Mouse (Mus musculus): ENCODE data around the gene Ccr3. TPM values are rescaled to one million over a fixed set of nuclear protein-coding genes. Genes with fewer than 3 reads are reported as not detected.
A peak's percentile ranks its signal among the peaks of the same experiment; 100 is the strongest.
"Not testable (repeated sequence)": the region's sequence is repeated elsewhere in the genome, so short reads cannot be mapped to it uniquely, and the experiment has no call there.

Gene Ccr3
- polyA plus RNA-seq, 1 experiment from 2014 or later: not detected

DNA sequence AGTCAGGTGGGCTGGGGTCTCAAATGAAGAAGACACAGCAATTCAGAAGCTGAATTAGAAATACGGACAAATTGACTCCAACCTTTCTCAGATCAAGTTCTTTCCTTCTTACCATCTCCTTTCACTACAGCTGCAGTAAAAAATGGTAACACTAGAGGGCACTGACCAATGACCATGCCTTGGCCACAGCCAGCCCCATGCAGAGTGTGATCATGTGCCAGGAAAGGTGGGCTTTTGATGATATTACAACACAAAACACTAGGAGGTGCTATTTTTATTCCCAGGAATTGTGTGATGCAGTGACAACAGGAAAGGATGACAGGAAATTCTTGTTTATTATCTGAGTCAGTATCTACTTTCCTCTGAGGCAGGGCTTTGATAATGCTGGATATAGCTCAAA lies 11.6 kb downstream of the Ccr3 start:
- H3K27me3 ChIP-seq (replicated peaks; ENCODE audit: control insufficient read depth, insufficient read depth, low read length): no peaks in the 10 kb centered on the region
- no peak for ATAC-seq
- H3K4me1 ChIP-seq (ENCODE audit: control insufficient read depth, insufficient read depth, low read depth, low read length): no peaks in the 10 kb centered on the region
- H3K27ac ChIP-seq (ENCODE audit: low read depth, low read length): no peak overlapping the region
- H3K4me2 ChIP-seq (ENCODE audit: low read length): no peak overlapping the region
- H3K36me3 ChIP-seq (ENCODE audit: control insufficient read depth, insufficient read depth, low read length): no peaks in the 10 kb centered on the region
- 64% methylated on average over 1 of the region's 1 CpGs for WGBS
- H3K9ac ChIP-seq (ENCODE audit: low read depth, low read length): no peak overlapping the region
- H3K4me3 ChIP-seq (ENCODE audit: low read length): no peak overlapping the region
- H3K9me3 ChIP-seq (ENCODE audit: control insufficient read depth, low read length): no peaks in the 10 kb centered on the region

DNA sequence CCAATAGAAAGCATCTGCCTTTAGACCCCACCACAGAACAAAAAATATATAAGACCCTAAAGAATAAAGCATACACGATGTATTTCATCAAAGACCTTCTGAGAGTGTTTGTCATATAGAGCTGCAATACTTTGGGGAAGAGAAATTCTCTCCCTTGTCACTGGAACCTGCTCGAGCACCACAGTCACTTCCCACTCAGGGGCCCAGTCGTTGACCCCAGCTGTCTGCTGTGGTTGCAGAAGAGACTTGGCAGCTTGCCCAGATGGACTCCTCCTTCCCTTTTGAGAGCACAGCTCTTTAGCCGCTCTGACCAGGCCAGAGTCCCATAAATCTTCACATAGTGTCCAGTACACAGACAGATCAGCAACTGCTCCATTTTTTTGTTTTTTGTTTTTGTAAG lies 15.9 kb downstream of the Ccr3 start:
- Histone ChIP-seq H3K4me3 (ENCODE audit: low read length) (no peak overlapping the region), H3K27me3 (replicated peaks; ENCODE audit: control insufficient read depth, insufficient read depth, low read length) (no peaks in the 10 kb centered on the region), H3K9me3 (ENCODE audit: control insufficient read depth, low read length) (no peaks in the 10 kb centered on the region), H3K36me3 (ENCODE audit: control insufficient read depth, insufficient read depth, low read length) (no peaks in the 10 kb centered on the region), H3K27ac (ENCODE audit: low read depth, low read length) (no peak overlapping the region), H3K4me1 (ENCODE audit: control insufficient read depth, insufficient read depth, low read depth, low read length) (no peaks in the 10 kb centered on the region), H3K4me2 (ENCODE audit: low read length) (no peak overlapping the region), H3K9ac (ENCODE audit: low read depth, low read length) (no peak overlapping the region)
- WGBS: 19% methylated on average over 4 of the region's 4 CpGs
- ATAC-seq: 0 out of 2 replicates have a peak, but pooled peaks have one; percentile 48

DNA sequence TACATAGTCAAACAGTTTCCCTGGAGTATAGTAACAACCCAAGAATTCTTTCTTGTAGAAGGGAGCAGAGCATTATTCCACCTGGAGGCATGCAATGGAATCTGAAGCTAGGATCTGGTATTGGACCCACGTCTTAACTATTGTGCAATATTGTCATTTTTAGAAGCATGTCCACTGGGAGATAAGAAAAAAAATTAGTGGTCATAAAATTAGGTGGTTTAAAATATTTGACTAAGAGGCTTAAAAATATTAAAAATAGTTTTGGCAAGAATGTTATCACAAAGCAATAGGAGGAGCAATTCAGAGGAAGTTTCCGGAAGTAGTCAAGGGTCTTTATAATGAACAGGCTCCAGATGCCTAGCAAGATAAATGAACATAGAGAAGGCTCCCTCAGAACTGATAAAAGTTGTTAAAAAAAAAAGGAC lies 16.4 kb downstream of the Ccr3 start:
- no peak for ATAC-seq
- H3K27ac ChIP-seq (ENCODE audit: low read depth, low read length): no peak overlapping the region
- H3K27me3 ChIP-seq (replicated peaks; ENCODE audit: control insufficient read depth, insufficient read depth, low read length): no peaks in the 10 kb centered on the region
- H3K9ac ChIP-seq (ENCODE audit: low read depth, low read length): no peak overlapping the region
- H3K4me3 ChIP-seq (ENCODE audit: low read length): no peak overlapping the region
- H3K4me1 ChIP-seq (ENCODE audit: control insufficient read depth, insufficient read depth, low read depth, low read length): no peaks in the 10 kb centered on the region
- WGBS: 60% methylated on average over 2 of the region's 2 CpGs
- no peaks in the 10 kb centered on the region for H3K9me3 ChIP-seq (ENCODE audit: control insufficient read depth, low read length)
- no peaks in the 10 kb centered on the region for H3K36me3 ChIP-seq (ENCODE audit: control insufficient read depth, insufficient read depth, low read length)
- no peak overlapping the region for H3K4me2 ChIP-seq (ENCODE audit: low read length)

DNA sequence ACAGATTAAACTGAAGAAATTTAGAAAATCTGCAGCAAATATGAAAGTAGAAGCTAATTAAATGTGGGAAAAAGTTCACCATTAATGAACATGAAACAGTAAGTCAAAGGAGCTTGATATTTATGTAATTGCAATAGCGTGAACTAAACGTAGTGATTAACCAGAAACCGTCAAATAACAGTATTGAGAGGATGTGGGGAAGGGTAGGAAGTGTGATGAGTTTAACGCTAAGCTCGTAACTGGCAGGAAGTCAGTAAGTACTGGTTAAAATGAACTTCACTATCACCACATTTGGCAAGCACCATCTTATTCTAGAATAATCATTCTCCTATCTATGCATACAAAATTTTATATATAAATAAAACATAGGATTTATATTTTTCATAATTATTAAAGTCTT lies 17.2 kb downstream of the Ccr3 start:
- no peaks in the 10 kb centered on the region for H3K9me3 ChIP-seq (ENCODE audit: control insufficient read depth, low read length)
- H3K36me3 ChIP-seq (ENCODE audit: control insufficient read depth, insufficient read depth, low read length): no peaks in the 10 kb centered on the region
- 87% methylated on average over 5 of the region's 5 CpGs for WGBS
- ATAC-seq: no peak
- no peaks in the 10 kb centered on the region for H3K4me1 ChIP-seq (ENCODE audit: control insufficient read depth, insufficient read depth, low read depth, low read length)
- H3K9ac ChIP-seq (ENCODE audit: low read depth, low read length): no peak overlapping the region
- H3K27ac ChIP-seq (ENCODE audit: low read depth, low read length): no peak overlapping the region
- no peak overlapping the region for H3K4me3 ChIP-seq (ENCODE audit: low read length)
- no peaks in the 10 kb centered on the region for H3K27me3 ChIP-seq (replicated peaks; ENCODE audit: control insufficient read depth, insufficient read depth, low read length)
- H3K4me2 ChIP-seq (ENCODE audit: low read length): no peak overlapping the region

DNA sequence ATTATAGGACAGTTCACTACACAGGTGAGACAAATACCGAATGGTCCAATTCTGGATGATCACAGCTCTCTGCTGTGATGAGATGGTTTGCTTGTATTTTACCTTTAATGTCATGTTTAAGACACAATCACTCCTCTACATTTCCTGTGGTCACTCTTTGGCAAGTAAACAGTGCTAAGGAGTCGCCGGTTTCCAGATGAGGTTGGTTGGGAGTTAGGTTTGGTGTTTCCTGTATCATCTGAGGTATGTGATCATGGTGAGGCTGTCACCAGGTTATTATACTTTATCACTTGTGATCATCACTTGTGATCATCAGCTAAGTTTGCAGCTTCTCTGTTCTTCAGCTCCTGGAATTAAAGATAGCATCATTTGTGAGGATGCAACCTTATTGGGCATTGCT lies 19.2 kb downstream of the Ccr3 start:
- no peak overlapping the region for H3K9ac ChIP-seq (ENCODE audit: low read depth, low read length)
- H3K4me2 ChIP-seq (ENCODE audit: low read length): no peak overlapping the region
- WGBS: 92% methylated on average over 3 of the region's 3 CpGs
- no peaks in the 10 kb centered on the region for H3K36me3 ChIP-seq (ENCODE audit: control insufficient read depth, insufficient read depth, low read length)
- H3K9me3 ChIP-seq (ENCODE audit: control insufficient read depth, low read length): no peaks in the 10 kb centered on the region
- no peak overlapping the region for H3K4me3 ChIP-seq (ENCODE audit: low read length)
- no peak for ATAC-seq
- H3K27ac ChIP-seq (ENCODE audit: low read depth, low read length): no peak overlapping the region
- H3K4me1 ChIP-seq (ENCODE audit: control insufficient read depth, insufficient read depth, low read depth, low read length): no peaks in the 10 kb centered on the region
- H3K27me3 ChIP-seq (replicated peaks; ENCODE audit: control insufficient read depth, insufficient read depth, low read length): no peaks in the 10 kb centered on the region

DNA sequence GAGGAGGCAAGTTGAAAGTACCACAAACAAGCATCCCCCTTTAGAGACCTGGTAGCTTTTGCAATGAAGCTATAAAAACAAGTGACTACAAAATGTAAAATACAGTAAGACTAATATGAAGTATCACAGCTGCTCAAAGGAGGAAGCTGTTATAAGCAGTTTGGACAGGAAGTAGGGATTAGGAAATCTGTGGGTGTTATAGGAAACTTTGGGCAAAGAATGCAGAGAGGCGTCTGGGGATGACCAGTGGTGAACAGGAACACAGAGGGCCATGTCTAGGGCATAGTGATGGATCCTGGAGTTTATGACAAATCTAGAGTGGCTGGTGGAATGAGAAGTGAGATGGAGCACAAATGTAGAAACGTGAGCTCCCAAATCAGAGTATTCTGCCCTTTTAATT lies 31.8 kb downstream of the Ccr3 start:
- 73% methylated on average over 2 of the region's 2 CpGs for WGBS
- Histone ChIP-seq H3K4me3 (ENCODE audit: low read length) (no peak overlapping the region), H3K9ac (ENCODE audit: low read depth, low read length) (no peak overlapping the region), H3K9me3 (ENCODE audit: control insufficient read depth, low read length) (no peaks in the 10 kb centered on the region), H3K27ac (ENCODE audit: low read depth, low read length) (no peak overlapping the region), H3K4me2 (ENCODE audit: low read length) (no peak overlapping the region), H3K36me3 (ENCODE audit: control insufficient read depth, insufficient read depth, low read length) (no peaks in the 10 kb centered on the region), H3K4me1 (ENCODE audit: control insufficient read depth, insufficient read depth, low read depth, low read length) (no peaks in the 10 kb centered on the region), H3K27me3 (replicated peaks; ENCODE audit: control insufficient read depth, insufficient read depth, low read length) (no peaks in the 10 kb centered on the region)
- no peak for ATAC-seq

DNA sequence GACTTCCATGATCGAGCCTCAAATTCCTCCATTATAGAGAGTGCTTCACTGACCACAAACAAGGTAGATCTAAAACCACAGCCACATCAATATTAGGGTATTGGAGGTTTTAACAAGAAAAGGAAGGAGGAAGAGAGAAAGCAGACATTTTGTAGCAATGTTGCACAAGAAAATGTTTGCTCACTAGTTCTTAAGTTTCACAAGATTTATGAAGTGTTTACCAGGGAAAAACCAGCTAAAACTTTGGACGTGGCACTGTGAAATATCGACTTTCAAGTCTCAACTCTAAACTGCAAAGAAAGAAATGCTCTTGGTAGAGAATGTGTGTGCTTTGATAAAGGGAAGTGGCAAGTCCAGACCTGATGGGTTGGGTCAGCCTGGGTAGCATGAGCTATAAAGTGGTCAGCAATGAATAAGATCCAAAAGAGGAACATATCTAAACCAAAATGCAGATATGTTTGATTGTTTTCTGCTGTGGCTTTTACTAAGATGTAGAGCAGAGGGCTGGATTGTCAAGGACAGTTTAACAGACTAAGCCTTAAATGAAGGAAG lies 34.5 kb downstream of the Ccr3 start:
- Histone ChIP-seq H3K9ac (ENCODE audit: low read depth, low read length) (no peak overlapping the region), H3K4me1 (ENCODE audit: control insufficient read depth, insufficient read depth, low read depth, low read length) (no peaks in the 10 kb centered on the region), H3K4me3 (ENCODE audit: low read length) (no peak overlapping the region), H3K4me2 (ENCODE audit: low read length) (no peak overlapping the region), H3K9me3 (ENCODE audit: control insufficient read depth, low read length) (no peaks in the 10 kb centered on the region), H3K36me3 (ENCODE audit: control insufficient read depth, insufficient read depth, low read length) (no peaks in the 10 kb centered on the region), H3K27ac (ENCODE audit: low read depth, low read length) (no peak overlapping the region), H3K27me3 (replicated peaks; ENCODE audit: control insufficient read depth, insufficient read depth, low read length) (no peaks in the 10 kb centered on the region)
- ATAC-seq: no peak
- 89% methylated on average over 3 of the region's 3 CpGs for WGBS

DNA sequence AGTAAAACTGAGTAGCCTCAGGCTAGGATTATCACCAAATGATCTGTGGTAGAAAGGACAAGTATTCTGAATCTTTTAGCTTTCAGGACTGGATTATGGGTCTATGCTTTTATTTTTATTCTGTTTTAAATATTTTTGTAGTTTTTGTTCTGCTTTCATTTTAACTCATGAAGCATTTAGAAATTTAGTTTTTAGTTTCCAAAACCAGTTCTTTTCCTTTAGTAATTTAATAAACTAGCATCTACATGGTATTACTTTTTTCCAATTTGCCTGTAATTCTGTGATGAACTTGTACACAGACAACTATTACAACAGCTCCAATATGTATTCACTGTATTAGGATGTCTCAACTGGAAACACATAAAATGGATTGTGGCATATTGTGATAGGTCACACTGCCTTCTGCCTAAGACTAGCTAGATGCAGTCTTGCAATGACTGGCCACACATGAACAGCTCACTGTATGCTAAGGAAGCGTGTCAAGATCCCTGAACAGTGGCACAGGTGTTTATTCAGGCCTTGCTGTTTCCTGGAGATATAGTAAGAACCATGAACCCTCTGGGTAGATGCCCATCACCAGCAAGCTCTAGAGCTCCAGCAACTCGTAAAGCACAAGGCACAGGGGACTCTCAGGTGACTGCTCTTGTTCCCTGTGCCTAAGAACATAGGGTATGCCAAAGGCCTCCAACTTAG lies 38.0 kb downstream of the Ccr3 start:
- Histone ChIP-seq H3K36me3 (ENCODE audit: control insufficient read depth, insufficient read depth, low read length) (no peaks in the 10 kb centered on the region), H3K27me3 (replicated peaks; ENCODE audit: control insufficient read depth, insufficient read depth, low read length) (no peaks in the 10 kb centered on the region), H3K4me1 (ENCODE audit: control insufficient read depth, insufficient read depth, low read depth, low read length) (no peaks in the 10 kb centered on the region), H3K27ac (ENCODE audit: low read depth, low read length) (no peak overlapping the region), H3K9me3 (ENCODE audit: control insufficient read depth, low read length) (no peaks in the 10 kb centered on the region), H3K4me3 (ENCODE audit: low read length) (no peak overlapping the region), H3K9ac (ENCODE audit: low read depth, low read length) (no peak overlapping the region), H3K4me2 (ENCODE audit: low read length) (no peak overlapping the region)
- WGBS: 69% methylated on average over 2 of the region's 2 CpGs
- ATAC-seq: no peak

DNA sequence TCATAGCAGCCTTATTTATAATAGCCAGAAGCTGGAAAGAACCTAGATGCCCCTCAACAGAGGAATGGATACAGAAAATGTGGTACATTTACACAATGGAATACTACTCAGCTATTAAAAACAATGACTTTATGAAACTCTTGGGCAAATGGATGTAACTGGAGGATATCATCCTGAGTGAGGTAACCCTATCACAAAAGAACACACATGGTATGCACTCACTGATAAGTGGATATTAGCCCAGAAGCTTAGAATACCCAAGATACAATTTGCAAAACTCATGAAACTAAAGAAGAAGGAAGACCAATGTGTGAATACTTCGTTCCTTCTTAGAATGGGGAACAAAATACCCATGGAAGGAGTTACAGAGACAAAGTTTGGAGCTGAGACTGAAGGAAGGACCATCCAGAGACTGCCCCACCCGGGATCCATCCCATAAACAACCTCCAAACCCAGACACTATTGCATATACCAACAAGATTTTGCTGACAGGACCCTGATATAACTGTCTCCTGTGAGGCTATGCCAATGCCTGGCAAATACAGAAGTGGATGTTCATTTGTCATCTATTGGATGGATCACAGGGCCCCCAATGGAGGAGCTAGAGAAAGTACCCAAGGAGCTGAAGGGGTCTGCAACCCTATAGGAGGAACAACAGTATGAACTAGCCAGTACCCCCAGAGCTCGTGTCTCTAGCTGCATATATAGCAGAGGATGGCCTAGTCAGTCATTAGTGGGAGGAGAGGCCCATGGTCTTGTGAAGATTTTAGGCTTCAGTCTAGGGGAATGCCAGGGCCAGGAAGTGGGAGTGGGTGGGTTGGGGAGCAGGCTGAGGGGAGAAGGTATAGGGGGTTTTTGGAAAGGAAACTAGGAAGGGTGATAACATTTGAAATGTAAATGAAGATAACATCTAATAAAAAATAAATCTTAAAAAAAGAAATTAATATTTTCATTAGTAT lies 40.0 kb downstream of the Ccr3 start:
- not testable (repeated sequence) for H3K4me1 ChIP-seq (ENCODE audit: control insufficient read depth, insufficient read depth, low read depth, low read length); H3K27me3 ChIP-seq (replicated peaks; ENCODE audit: control insufficient read depth, insufficient read depth, low read length); H3K27ac ChIP-seq (ENCODE audit: low read depth, low read length); H3K36me3 ChIP-seq (ENCODE audit: control insufficient read depth, insufficient read depth, low read length); H3K9me3 ChIP-seq (ENCODE audit: control insufficient read depth, low read length); ATAC-seq; H3K9ac ChIP-seq (ENCODE audit: low read depth, low read length); H3K4me2 ChIP-seq (ENCODE audit: low read length); H3K4me3 ChIP-seq (ENCODE audit: low read length)
- WGBS: 64% methylated on average over 3 of the region's 3 CpGs
